Mouse (Mus musculus) erythroid progenitor cell, adult 5-6 weeks (primary cell): ENCODE results near the gene Tox2. TPM values are rescaled to one million over a fixed set of nuclear protein-coding genes. Genes with fewer than 3 reads are reported as not detected.

Experiments
- ATAC-seq: replicated peaks from 2 replicates; pipeline ENCODE4 v1.8.0; 2016; ENCODE audit warnings: moderate number of reproducible peaks, mild to moderate bottlenecking, moderate TSS enrichment, inconsistent platforms; ENCODE audit not compliant: poor library complexity, low FRiP score, severe bottlenecking
- total RNA-seq, 2 experiments: library from RNA; stranded (forward) in 1 of 2; stranded (reverse) in 1 of 2; fragments of 150-400 nt in 1 of 2; fragments of 186-747, 209-891 nt in 1 of 2; gene quantifications; 2 replicates each; pipeline versions ENCODE4 v1.2.3 to v1.2.4; 2015 to 2017; ENCODE audit warnings: low replicate concordance in 2 of 2

Tox2 gene
- total RNA-seq, 2 experiments from 2014 or later: not detected

GRCm38 (mm10) chr2:163243917-163244852 is 41.3 kb downstream of the Tox2 start:
- ATAC-seq: no peak

DNA sequence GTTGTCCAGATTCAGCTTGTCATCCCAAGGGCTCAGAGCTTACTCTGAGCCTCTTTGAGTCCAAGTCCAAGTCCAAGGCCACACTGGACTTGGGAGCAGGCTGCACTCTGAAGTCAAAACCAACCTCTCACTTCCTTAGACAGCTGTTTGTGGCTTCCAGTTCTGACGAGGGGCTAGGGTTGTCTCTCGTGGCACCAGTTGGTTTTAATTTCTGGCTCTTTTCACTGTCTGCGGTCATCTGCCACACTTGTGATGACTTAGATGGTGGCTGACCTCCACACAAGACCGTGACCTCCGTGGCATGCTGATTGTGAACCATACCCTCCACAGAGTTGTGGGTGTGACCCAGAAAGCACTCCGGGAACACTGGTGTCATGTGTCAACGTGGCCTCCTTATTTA is 46.0 kb downstream of the Tox2 start:
- no peak for ATAC-seq

GRCm38 (mm10) chr2:163252645-163253044 is 49.7 kb downstream of the Tox2 start:
- ATAC-seq: no peak

GRCm38 (mm10) chr2:163253248-163254099 is 50.5 kb downstream of the Tox2 start:
- no peak for ATAC-seq

- ATAC-seq: no peak
Observed at GRCm38 (mm10) chr2:163254228-163254627, 51.3 kb downstream of the Tox2 start.

DNA sequence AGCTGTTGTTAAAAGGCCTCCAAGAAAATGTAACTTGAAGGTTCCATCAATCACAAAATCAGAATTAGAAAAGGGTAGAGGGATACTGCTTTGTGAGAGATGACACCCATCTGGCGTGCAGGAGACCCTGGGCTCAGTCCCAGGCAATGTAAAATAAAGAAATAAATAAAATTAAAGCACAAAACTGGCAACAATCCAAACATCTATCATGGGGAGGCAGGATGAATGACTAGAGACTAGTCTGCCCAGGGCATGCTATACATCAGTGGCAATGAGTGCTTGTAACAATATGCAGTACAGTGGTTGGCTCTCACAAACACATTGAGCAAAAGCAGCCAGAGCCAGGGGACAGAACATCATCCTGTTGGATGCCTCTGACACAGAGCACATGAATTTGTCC is 53.8 kb downstream of the Tox2 start:
- ATAC-seq: no peak

- ATAC-seq: no peak
Observed at GRCm38 (mm10) chr2:163261362-163262054, 58.6 kb downstream of the Tox2 start.

GRCm38 (mm10) chr2:163262055-163262420 is 59.1 kb downstream of the Tox2 start:
- ATAC-seq: no peak

DNA sequence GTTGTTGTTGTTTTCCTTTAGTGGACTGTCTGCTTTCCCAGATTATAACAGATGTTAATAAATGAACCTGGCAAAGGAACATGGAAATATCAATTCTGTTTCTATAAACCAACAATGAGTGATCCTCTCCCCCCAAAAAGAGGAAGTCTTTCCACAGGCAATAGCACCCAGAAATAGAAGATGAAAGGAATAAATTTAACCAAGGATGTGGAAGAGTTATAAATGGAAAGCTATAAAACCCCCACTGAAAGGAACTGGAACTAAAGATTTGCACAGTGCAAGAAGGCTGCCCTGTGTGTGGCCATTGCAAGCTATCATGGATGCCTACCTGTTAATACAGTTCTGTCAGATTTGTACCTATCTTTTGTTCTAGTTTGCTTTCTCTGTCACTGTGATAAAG is 64.2 kb downstream of the Tox2 start:
- ATAC-seq: no peak

- ATAC-seq: no peak
Observed at GRCm38 (mm10) chr2:163271581-163272492, 68.9 kb downstream of the Tox2 start.

DNA sequence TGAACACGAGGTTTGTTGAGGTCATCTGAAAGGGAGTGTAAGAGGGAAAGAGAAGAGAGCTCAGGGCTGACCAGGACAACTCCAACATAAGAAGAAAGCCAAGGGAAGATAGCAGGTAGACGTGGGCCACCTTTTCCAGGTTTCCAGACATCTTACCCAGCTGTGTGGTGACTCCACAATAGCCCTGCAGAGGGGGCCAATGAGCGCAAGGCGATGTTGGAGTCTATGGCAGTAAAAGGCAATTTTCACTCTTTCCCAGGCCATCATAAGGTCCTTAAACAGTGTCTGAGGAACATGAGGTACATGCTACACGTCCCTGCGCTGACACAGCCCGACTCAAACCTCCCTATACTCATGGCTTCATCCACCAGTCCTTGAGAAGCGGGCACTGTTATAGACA is 70.9 kb downstream of the Tox2 start:
- no peak for ATAC-seq

- ATAC-seq: no peak
Observed at GRCm38 (mm10) chr2:163275986-163276385, 73.1 kb downstream of the Tox2 start.

DNA sequence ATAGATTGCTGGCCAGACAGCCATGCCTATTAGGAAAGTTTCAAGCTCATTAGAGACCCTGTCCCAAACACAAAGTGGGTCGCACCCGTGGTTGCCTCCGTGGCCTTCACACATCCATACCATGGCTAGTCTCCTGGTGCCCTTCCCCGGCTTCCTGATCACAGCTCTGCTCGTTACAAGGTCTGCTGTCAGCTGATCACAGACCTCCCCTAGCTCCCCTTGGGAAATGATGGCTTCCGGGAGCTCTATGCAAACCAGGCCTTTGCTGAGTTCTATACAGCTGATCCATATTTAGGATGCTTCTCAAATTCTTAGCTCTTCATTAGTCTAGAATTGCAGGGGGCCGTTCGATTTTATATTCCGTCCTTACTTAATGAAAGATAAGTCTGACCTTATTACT is 75.1 kb downstream of the Tox2 start:
- no peak for ATAC-seq

DNA sequence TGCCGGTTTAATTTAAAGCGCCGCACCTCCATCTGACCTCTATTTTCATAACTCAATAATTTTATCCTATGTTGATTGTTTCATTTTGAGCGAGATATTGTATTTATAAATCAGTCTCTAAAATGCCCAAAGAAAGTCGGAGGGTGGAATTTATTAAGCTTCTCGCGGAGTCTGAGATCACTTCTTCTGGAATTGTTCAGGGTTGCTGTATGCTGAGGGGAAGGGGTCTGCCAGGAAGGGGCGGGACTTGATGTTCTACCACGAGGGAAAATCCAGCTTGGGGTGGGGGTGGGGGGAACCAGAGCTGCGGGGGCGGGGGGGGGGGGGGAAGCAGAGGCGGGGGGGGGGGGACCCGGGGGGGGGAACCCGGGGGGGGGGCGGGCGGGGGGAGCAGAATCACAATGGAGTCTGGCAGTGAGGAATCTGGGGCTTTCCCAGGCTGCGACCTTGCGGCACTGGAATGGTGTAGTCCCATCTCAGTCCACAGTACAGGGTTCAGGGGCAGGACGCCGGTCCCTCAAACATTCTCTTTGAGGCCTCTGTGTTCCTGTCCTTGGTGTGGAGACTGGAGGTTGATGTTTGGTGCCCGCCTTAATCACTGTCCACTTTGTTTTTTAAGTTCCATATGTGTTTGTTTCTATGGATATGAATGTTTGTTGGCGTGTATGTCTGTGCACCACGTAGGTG is 77.9 kb downstream of the Tox2 start:
- ATAC-seq: no peak

DNA sequence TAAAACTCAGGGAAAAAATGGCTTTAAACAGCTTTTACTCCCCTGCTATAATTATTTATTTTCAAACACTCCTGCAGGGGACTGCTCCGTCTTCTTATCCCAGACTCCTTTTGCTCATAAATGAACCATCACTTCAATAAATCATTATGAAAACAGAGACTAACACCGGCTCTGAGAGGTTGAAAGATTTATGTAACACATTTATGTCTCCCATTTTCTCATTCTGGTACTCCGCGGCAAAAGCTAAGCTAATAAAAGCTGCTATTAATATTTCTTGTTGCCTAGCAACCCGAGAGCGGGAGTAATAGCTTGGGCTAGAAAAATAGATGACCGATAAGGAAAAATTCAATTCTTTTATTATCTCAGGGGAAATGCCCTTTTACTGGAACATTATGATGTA is 81.9 kb downstream of the Tox2 start:
- no peak for ATAC-seq

GRCm38 (mm10) chr2:163285335-163285734 is 82.4 kb downstream of the Tox2 start:
- no peak for ATAC-seq

DNA sequence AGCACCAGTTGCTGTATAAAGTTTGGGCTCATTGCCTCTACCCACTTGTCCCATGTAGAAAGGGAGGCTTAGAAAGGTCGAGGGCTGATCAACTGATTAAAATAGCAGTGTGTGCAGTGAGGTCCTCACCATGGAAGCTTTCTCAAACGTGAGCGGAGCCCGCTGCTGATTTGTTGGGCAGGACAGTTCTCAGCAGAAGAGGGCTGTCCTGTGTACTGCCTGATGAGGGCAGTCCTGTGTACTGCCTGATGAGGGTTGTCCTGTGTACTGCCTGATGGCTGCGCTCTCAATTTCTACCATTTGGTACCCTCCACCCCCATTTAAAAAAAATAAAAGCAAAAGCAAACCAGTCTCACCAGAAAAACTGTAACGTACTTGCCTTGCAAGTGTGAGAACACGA is 82.8 kb downstream of the Tox2 start:
- ATAC-seq: no peak

GRCm38 (mm10) chr2:163288881-163289379 is 86.0 kb downstream of the Tox2 start:
- no peak for ATAC-seq
